ENCODE assay signal across 8 mouse cellular contexts in the genomic region with DNA sequence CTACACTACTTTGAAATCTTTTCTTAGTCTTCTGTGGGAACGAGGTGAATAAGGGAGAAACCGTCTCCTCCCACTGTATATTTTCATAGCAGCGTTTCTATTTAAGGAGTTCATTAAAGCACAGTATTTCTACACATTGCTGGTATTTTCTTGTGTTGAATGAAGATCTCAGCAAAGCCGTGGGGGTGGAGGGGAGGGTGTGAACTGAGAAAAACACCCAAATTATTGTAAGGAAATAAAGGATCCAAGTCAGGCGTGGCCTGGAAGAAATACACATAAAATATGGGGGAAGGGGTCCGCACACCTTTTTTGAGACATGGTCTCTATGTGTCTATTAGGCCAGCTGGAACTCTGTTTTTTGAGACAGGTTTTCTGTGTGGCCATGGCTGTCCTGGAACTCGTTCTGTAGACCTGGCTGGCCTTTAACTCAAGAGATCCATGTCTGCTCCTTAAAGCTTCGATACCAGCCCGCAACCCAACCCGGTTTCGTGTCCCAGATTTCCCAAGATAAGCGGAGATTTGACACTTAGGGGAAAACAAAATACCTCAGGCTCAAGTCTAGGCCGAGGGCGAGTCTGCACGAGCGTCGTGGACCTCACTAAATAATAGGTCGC. TPM values are rescaled to one million over a fixed set of nuclear protein-coding genes. Genes with fewer than 3 reads are reported as not detected.
DNase-seq lines count a peak whose midpoint lies in the region; ATAC-seq and TF ChIP-seq lines count a peak whose summit lies in the region.

No protein-coding gene starts in this region.

- H3K4me3 ChIP-seq in kidney, adult 2 months (ENCODE audit: insufficient read depth, low read depth, low read length) = peak overlapping the region; percentile 71
- peak overlapping the region; percentile 80 for H3K4me3 ChIP-seq in bone marrow, adult 2 months (replicated peaks; ENCODE audit: control insufficient read depth, low read depth, low read length)
- H3K4me3 ChIP-seq in hindbrain, embryonic 12.5 days = peak overlapping the region; percentile 90
- peak overlapping the region; percentile 85 for H3K4me3 ChIP-seq in midbrain, embryonic 13.5 days (replicated peaks)

- peaks cover 14% of the 10 kb centered on the region; the same call in 1 of the 2 replicates for H3K4me1 ChIP-seq in kidney, adult 2 months (ENCODE audit: control insufficient read depth, insufficient read depth, low read length)
- peaks cover 2% of the 10 kb centered on the region for H3K4me1 ChIP-seq in bone marrow, adult 2 months (ENCODE audit: control insufficient read depth, insufficient read depth, low read length)
- peaks cover 35% of the 10 kb centered on the region for H3K4me1 ChIP-seq in hindbrain, embryonic 12.5 days
- H3K4me1 ChIP-seq in midbrain, embryonic 13.5 days (replicated peaks) = peaks cover 40% of the 10 kb centered on the region

- peaks cover 1% of the 10 kb centered on the region for H3K36me3 ChIP-seq in kidney, adult 2 months (ENCODE audit: control insufficient read depth, insufficient read depth, low read length)
- peaks cover 27% of the 10 kb centered on the region for H3K36me3 ChIP-seq in hindbrain, embryonic 12.5 days
- H3K36me3 ChIP-seq in midbrain, embryonic 13.5 days = peaks cover 32% of the 10 kb centered on the region

- H3K4me2 ChIP-seq in hindbrain, embryonic 12.5 days (replicated peaks) = peak overlapping the region; percentile 97
- peak overlapping the region; percentile 99 for H3K4me2 ChIP-seq in midbrain, embryonic 13.5 days (replicated peaks)

- H3K27me3 ChIP-seq in kidney, adult 2 months (replicated peaks; ENCODE audit: control insufficient read depth, insufficient read depth, low read length) = no peaks in the 10 kb centered on the region
- H3K27me3 ChIP-seq in hindbrain, embryonic 12.5 days = no peaks in the 10 kb centered on the region
- no peaks in the 10 kb centered on the region for H3K27me3 ChIP-seq in midbrain, embryonic 13.5 days

- peak overlapping the region; percentile 90 for H3K9ac ChIP-seq in hindbrain, embryonic 12.5 days
- H3K9ac ChIP-seq in midbrain, embryonic 13.5 days (replicated peaks) = peak overlapping the region; percentile 88

- H3K27ac ChIP-seq in kidney, adult 2 months (ENCODE audit: insufficient read depth, low read depth, low read length) = peak overlapping the region; percentile 96
- H3K27ac ChIP-seq in bone marrow, adult 2 months (ENCODE audit: control insufficient read depth, insufficient read depth, low read depth, low read length, poor library complexity) = peak overlapping the region; percentile 97
- peak overlapping the region; percentile 99 for H3K27ac ChIP-seq in hindbrain, embryonic 12.5 days
- peak overlapping the region; percentile 99 for H3K27ac ChIP-seq in midbrain, embryonic 13.5 days

- WGBS in kidney, adult 2 months = 9% methylated on average over 18 of the region's 18 CpGs
- WGBS in bone marrow, adult 2 months = 17% methylated on average over 18 of the region's 18 CpGs
- WGBS in hindbrain, embryonic 12.5 days = 25% methylated on average over 18 of the region's 18 CpGs
- 22% methylated on average over 18 of the region's 18 CpGs for WGBS in midbrain, embryonic 13.5 days

- DNase-seq in kidney, adult 2 months = no peak
- DNase-seq in kidney, postnatal 25 days = no peak
- no peak for DNase-seq in frontal cortex, adult 2 months (ENCODE audit: extremely low spot score in 1 of 2, low spot score in 1 of 2)
- DNase-seq in testis, postnatal 10 days (ENCODE audit: low spot score) = no peak

- TF ChIP-seq POLR2A in kidney, adult 2 months (IDR thresholded peaks at IDR 0.05; ENCODE audit: low read depth, low read length) = no peak
- TF ChIP-seq POLR2A in bone marrow, adult 2 months (IDR thresholded peaks at IDR 0.05; ENCODE audit: borderline replicate concordance, control insufficient read depth, low read depth, low read length) = no peak

- no peak for TF ChIP-seq CTCF in kidney, adult 2 months (conservative IDR thresholded peaks at IDR 0.05; ENCODE audit: insufficient read depth, insufficient read length, low read depth, low read length)
- no peak for TF ChIP-seq CTCF in bone marrow, adult 2 months (IDR thresholded peaks at IDR 0.05; ENCODE audit: control insufficient read depth, insufficient read depth, low read length)

- ATAC-seq in hindbrain, embryonic 12.5 days (ENCODE audit: low FRiP score) = no peak
- ATAC-seq in midbrain, embryonic 13.5 days = peak; percentile 40
- no peak for ATAC-seq in megakaryocyte-erythroid progenitor cell, adult 5-6 weeks (replicated peaks; ENCODE audit: low FRiP score, low TSS enrichment, poor library complexity, severe bottlenecking)

- no peaks in the 10 kb centered on the region for H3K9me3 ChIP-seq in hindbrain, embryonic 12.5 days (replicated peaks)
- H3K9me3 ChIP-seq in midbrain, embryonic 13.5 days = no peaks in the 10 kb centered on the region

RNA-seq across cellular contexts. Expression of a gene that starts 0.4 kb away (rescaled TPM):
- 52.6 and 57.3 TPM in 2 replicates for polyA plus RNA-seq in kidney, adult 2 months (2012; rRNA removed)
- polyA plus RNA-seq in bone marrow, adult 2 months (2011; ENCODE audit: insufficient read depth, insufficient read length, low replicate concordance, missing spikeins) = 14.9 and 25.7 TPM in 2 replicates
- 164 and 170 TPM in 2 replicates for polyA plus RNA-seq in hindbrain, embryonic 12.5 days (2016; fragmentation: Nextera tagmentation; extraction: Ambion mirVana)
- polyA plus RNA-seq in midbrain, embryonic 13.5 days (2015; fragmentation: Nextera tagmentation; extraction: Ambion mirVana) = 152 and 154 TPM in 2 replicates
- 139 and 173 TPM in 2 replicates for total RNA-seq in megakaryocyte-erythroid progenitor cell, adult 5-6 weeks (2014; fragmentation: Nextera tagmentation)
- total RNA-seq in megakaryocyte-erythroid progenitor cell, adult 5-6 weeks (2017) = 24.7 and 36.9 TPM in 2 replicates
- polyA plus RNA-seq in frontal cortex, adult 2 months (2012; rRNA removed) = 56.5 and 61.5 TPM in 2 replicates

RNA-seq across cellular contexts. Expression of a gene that starts 9.3 kb away (rescaled TPM):
- polyA plus RNA-seq in kidney, adult 2 months (2012; rRNA removed) = 20.8 and 27.3 TPM in 2 replicates
- 5.7 and 6.2 TPM in 2 replicates for polyA plus RNA-seq in bone marrow, adult 2 months (2011; ENCODE audit: insufficient read depth, insufficient read length, low replicate concordance, missing spikeins)
- 44.5 and 44.9 TPM in 2 replicates for polyA plus RNA-seq in hindbrain, embryonic 12.5 days (2016; fragmentation: Nextera tagmentation; extraction: Ambion mirVana)
- 68.3 and 72.0 TPM in 2 replicates for polyA plus RNA-seq in midbrain, embryonic 13.5 days (2015; fragmentation: Nextera tagmentation; extraction: Ambion mirVana)
- 1.0 TPM in 1 of 2 replicates, not detected in the other for total RNA-seq in megakaryocyte-erythroid progenitor cell, adult 5-6 weeks (2014; fragmentation: Nextera tagmentation)
- 0.30 TPM in 1 of 2 replicates, not detected in the other for total RNA-seq in megakaryocyte-erythroid progenitor cell, adult 5-6 weeks (2017)
- polyA plus RNA-seq in frontal cortex, adult 2 months (2012; rRNA removed) = 309 and 315 TPM in 2 replicates

RNA-seq across cellular contexts. Expression of a gene that starts 9.9 kb away (rescaled TPM):
- 56.8 and 65.7 TPM in 2 replicates for polyA plus RNA-seq in kidney, adult 2 months (2012; rRNA removed)
- polyA plus RNA-seq in bone marrow, adult 2 months (2011; ENCODE audit: insufficient read depth, insufficient read length, low replicate concordance, missing spikeins) = 6.3 and 10.1 TPM in 2 replicates
- 20.8 and 23.0 TPM in 2 replicates for polyA plus RNA-seq in hindbrain, embryonic 12.5 days (2016; fragmentation: Nextera tagmentation; extraction: Ambion mirVana)
- 9.1 and 12.2 TPM in 2 replicates for polyA plus RNA-seq in midbrain, embryonic 13.5 days (2015; fragmentation: Nextera tagmentation; extraction: Ambion mirVana)
- not detected in 2 replicates for total RNA-seq in megakaryocyte-erythroid progenitor cell, adult 5-6 weeks (2014; fragmentation: Nextera tagmentation)
- total RNA-seq in megakaryocyte-erythroid progenitor cell, adult 5-6 weeks (2017) = not detected in 2 replicates
- 21.3 and 25.7 TPM in 2 replicates for polyA plus RNA-seq in frontal cortex, adult 2 months (2012; rRNA removed)

RNA-seq across cellular contexts. Expression of a gene that starts 47.8 kb away (rescaled TPM):
- polyA plus RNA-seq in kidney, adult 2 months (2012; rRNA removed) = 67.8 and 79.8 TPM in 2 replicates
- 11.5 and 12.7 TPM in 2 replicates for polyA plus RNA-seq in bone marrow, adult 2 months (2011; ENCODE audit: insufficient read depth, insufficient read length, low replicate concordance, missing spikeins)
- 54.4 and 59.8 TPM in 2 replicates for polyA plus RNA-seq in hindbrain, embryonic 12.5 days (2016; fragmentation: Nextera tagmentation; extraction: Ambion mirVana)
- polyA plus RNA-seq in midbrain, embryonic 13.5 days (2015; fragmentation: Nextera tagmentation; extraction: Ambion mirVana) = 67.7 and 70.4 TPM in 2 replicates
- total RNA-seq in megakaryocyte-erythroid progenitor cell, adult 5-6 weeks (2014; fragmentation: Nextera tagmentation) = 35.9 and 55.4 TPM in 2 replicates
- 39.3 and 44.8 TPM in 2 replicates for total RNA-seq in megakaryocyte-erythroid progenitor cell, adult 5-6 weeks (2017)
- polyA plus RNA-seq in frontal cortex, adult 2 months (2012; rRNA removed) = 34.8 and 36.6 TPM in 2 replicates

RNA-seq across cellular contexts. Expression of a gene that starts 48.0 kb away (rescaled TPM):
- 0.66 and 1.7 TPM in 2 replicates for polyA plus RNA-seq in kidney, adult 2 months (2012; rRNA removed)
- 26.5 TPM in 1 of 2 replicates, not detected in the other for polyA plus RNA-seq in bone marrow, adult 2 months (2011; ENCODE audit: insufficient read depth, insufficient read length, low replicate concordance, missing spikeins)
- polyA plus RNA-seq in hindbrain, embryonic 12.5 days (2016; fragmentation: Nextera tagmentation; extraction: Ambion mirVana) = not detected in 2 replicates
- polyA plus RNA-seq in midbrain, embryonic 13.5 days (2015; fragmentation: Nextera tagmentation; extraction: Ambion mirVana) = 0.71 TPM in 1 of 2 replicates, not detected in the other
- 13.4 and 16.5 TPM in 2 replicates for total RNA-seq in megakaryocyte-erythroid progenitor cell, adult 5-6 weeks (2014; fragmentation: Nextera tagmentation)
- total RNA-seq in megakaryocyte-erythroid progenitor cell, adult 5-6 weeks (2017) = 180 and 196 TPM in 2 replicates
- 0.71 and 2.0 TPM in 2 replicates for polyA plus RNA-seq in frontal cortex, adult 2 months (2012; rRNA removed)
